Mouse (Mus musculus) mouse embryonic stem cell (cell line): Measurements from ENCODE around the gene S1pr5.
"Not testable (repeated sequence)": the region's sequence is repeated elsewhere in the genome, so short reads cannot be mapped to it uniquely, and the experiment has no call there.

ENCODE experiments used
- in situ Hi-C, 2 experiments: fragments of 300-500 bp; cut with MboI; formaldehyde crosslinking; loops; 1 replicate in 1 of 2; 3 replicates in 1 of 2; pipeline ENCODE4 v1.14.3; 2019 to 2020; ENCODE audit warnings: low sequenced_read_pairs in 2 of 2, low pct_unique_long_range_greater_than_20kb in 1 of 2, mixed read lengths in 1 of 2; ENCODE audit not compliant: unreplicated experiment in 1 of 2

The S1pr5 gene

DNA sequence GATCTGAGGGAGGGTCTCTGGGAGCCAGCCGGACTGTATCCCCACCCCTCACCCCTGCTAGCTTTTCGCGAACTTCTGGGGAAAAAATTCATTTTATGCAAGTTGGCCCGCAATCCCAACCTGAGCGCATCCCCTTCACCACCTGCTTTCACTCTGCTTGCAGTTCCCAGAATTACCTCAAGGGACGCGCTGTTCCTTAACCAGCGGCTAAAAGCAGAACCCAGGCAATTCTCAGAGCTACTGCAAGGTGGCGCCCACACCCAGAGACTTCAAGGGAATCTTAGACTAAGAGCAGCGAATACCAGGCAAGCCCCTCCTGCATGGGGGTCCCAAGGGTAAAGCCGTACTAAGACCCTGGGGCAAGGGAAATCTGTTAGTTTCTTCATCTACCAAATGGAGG is 6.9 kb downstream of the S1pr5 start:
- in situ Hi-C loops, result no loop called here

DNA sequence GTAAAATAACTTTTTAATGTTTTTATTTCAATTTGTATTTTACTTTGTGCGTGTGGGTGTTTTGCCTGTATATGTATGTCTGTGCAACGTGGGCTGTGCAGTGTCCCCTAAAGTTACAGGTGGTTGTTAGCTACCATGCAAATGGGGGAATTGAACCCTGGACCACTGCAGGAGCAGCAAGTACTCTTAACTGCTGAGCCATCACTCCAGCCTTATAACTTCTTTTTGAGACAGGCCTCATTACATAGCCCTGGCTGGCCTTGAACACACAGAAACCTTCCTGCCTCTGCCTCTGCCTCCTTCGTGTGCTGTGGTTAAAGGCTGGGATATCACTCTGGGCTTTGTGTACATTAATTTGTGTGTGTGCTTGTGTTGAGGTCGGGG is 8.8 kb downstream of the S1pr5 start:
- in situ Hi-C loops, result no loop called here

DNA sequence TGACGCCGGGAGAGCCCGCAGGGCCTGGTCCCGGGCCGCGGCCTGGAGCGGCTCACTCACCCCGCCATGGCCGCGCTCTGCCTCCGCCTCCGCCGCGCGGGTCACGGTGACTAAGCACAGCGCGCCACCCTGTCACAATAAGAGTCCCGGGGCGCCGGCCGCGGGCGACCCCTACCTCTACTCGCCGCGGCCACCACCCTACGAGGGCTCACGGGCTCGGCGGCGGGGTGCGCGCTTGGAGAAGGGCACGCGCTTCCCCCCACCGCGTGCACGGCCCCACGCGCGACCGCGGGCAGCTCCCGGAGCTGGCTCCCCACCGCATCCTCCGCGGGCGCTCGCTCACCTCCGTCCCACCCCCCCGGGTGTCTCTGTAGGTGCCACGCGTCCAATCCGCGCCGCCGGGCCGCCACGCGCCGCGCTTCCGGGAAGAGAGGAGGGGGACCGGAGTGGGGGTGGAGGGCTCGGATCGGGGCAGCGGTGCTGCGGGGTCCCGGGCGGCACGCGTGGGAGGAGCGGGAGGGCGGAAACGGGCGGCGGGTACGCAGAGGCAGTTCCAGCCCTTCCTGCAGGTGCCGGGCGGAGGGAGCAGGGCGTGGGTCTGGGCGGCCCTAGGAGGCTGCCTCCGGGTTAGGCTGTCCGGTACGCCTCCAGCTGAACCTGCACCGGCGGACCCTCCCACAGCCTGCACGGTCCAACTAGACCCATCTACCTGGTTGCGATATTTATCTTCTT is 9.3 kb downstream of the S1pr5 start, which contains the start of gene Keap1:
Gene Keap1, minus strand, starts transcription at position 629 of the 732 bp plus-strand sequence.
- in situ Hi-C loops, result no loop called here

DNA sequence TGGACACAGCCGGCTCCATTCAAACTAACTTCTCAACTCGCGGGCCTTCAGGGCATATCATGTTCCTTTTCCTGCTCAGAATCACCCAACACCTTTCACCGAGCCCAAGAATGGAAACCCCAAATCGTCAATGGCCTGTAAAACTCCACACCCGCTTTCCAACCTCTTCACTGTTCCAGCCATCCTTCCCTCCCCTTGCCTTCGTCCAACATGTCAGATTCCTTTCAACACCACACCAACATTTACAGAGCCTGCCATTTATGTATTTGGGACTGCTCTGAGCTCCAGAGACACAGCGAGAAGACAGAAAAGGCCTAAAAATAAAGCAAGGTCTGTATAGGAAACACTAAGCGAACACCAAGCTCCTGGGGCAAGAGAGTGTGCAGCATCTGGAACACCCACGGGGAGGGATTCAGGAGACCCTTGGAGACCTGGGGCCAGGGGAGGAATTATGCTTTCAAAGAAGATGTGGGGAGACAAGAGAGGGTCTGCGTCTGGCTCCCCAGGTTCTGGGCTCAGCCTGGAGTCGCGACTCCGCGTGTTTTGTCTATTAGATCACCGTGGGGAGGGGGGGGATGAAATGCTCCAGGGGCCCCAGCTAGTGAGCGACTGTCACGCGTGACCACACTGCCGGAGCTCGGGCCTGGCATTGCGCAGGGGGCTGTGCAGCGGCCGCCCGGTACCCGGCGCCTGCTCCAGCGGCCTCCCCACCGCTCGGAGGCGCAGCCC is 10.1 kb downstream of the S1pr5 start:
- in situ Hi-C loops, result no loop called here

DNA sequence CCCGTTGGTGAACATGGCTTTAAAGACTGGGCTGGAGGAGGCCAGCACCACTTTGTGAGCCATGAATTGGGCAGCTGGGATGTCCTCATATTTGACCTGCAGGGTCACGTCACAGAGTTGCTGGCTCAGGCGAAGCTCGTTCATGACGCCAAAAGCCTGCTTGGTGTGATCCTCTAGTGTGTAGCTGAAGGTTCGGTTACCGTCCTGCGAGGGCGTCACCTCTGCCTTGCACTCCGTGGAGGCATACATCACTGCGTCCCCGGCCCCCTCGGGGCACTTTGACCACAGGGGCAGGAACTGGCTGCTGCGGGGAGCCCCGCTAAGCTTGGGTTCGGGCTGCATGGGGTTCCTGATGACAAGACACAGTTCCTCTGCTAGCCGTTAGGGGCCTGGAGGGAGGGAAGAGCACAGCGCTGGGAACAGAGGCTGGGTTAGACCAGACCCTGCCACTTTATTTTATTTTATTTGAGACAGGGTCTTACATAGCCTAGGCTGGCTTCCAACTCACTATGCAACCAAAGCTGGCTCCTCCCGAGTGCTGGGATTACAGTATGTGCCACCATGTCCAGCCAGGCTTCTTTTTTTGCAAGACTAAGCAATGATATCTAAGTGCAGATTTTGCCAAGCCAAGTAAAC is 10.8 kb downstream of the S1pr5 start:
- in situ Hi-C loops, result no loop called here

DNA sequence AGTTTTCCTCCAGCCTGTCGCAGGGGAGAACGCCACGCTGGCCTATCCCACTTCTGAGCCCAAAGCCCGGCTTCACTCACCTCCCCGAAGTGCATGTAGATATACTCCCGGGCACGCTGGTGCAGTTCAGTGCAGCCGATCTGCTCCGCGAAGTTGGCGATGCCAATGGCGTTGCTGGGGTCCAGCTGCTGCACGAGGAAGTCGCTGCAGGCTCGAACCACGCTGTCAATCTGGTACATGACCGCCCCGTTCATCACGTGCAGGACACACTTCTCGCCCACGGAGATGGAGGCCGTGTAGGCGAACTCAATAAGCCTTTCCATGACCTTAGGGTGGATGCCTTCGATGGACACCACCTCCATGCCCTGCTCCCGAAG is 11.3 kb downstream of the S1pr5 start:
- in situ Hi-C loops, result no loop called here

DNA sequence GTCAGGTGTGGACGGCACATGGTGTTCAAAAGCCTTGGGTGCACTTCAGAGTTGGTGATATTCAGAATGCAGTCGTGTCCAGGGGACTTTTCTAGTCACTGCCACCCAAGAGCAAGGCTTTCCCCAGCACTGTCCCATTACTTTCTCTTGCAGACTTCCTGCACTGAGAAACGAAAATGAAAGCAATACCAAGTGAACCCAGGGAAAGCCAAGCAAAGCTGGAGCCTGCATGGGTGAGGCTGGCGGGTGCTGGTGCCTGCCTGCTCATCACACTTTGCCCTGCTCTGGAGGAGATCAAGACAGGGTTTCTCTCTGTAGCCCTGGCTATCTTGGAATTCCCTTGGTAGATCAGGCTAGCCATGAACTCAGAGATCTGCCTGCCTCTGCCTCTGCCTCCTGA is 12.9 kb downstream of the S1pr5 start:
- in situ Hi-C loops, result no loop called here

DNA sequence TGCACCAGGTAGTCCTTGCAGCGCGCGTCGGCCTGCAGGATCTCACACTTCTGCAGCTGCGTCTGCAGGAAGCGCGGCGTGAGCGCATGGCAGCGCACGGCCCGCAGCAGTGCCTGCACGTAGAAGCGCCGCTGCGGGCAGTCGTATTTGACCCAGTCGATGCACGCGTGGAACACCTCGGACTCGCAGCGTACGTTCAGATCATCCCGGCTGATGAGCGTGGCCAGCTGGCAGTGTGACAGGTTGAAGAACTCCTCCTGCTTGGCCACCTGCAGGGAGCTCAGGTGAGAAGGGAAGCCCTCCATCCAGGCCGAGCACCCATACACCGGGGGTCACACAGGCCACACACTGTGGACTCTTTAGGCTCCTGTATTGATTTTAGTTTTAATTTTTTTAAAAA is 14.4 kb downstream of the S1pr5 start:
- in situ Hi-C loops, result no loop called here

DNA sequence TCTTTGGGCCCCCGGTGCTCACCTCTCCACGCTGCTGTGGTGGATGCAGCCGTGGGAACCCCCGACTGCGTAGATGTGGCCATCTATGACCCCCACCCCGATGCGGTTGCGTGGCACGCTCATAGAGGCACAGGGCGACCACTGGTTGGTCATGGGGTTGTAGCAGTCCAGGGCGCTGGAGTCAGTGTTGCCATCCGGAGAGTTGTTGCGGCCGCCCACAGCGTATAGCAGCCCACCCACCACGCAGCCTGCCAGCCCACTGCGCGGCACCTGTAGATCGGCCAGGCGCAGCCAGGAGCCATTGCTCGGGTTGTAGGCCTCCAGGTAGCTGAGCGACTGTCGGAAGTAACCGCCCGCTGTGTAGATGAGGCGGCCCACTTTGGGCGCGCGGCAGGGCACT is 14.9 kb downstream of the S1pr5 start:
- in situ Hi-C loops, result no loop called here

DNA sequence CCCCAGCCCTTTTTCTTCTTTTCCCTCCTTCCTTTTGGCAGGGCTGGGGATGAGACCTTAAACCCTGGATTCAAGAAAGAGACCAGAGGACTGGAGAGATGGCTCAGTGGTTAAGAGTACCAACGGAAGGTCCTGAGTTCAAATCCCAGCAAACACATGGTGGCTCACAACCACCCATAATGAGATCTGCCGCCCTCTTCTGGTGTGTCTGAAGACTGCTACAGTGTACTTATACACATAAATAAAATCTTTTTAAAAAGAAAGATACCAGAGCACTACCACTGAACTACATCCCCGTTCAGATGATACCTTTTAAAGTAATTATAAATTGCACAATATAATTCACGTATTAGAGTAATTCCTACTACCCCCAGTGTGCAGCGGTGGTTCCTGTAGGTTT is 15.4 kb downstream of the S1pr5 start:
- in situ Hi-C loops, result no loop called here

DNA sequence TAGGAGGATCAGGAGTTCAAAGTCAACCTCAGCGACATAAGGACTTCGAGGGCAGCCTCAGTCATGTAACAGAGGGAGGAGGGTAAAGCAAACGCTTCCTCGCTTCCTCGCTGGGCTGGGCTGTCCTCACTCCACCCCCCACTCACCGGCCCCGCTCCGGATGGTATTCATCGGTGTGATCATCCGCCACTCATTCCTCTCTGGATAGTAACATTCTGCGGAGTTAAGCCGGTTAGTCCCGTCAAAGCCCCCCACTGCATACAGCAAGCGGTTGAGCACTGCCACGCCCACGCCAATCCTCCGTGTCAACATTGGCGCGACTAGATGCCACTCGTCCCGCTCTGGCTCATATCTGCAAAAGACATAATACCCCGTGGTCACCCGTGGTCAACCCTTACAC is 16.7 kb downstream of the S1pr5 start:
- in situ Hi-C loops, result no loop called here

DNA sequence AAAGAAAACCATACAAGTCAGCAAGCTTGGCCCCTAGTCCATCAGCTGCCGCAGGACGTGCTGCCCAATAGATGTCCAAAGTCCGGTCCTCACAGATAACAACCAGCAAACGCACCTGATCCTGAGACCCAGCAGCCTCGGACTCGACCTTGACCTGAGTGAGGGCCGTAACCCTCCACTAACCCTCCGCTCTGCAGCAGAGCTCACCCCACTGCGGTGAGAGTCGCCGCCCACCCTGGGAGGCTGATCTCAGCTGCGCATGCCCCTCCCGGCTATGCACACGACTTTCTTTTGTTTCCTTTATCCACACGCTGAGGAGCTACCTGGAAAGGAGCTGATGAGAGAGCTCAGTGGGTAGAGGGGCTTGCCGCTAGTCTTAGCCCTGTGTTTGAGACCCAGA is 20.9 kb downstream of the S1pr5 start:
- in situ Hi-C loops, result no loop called here

DNA sequence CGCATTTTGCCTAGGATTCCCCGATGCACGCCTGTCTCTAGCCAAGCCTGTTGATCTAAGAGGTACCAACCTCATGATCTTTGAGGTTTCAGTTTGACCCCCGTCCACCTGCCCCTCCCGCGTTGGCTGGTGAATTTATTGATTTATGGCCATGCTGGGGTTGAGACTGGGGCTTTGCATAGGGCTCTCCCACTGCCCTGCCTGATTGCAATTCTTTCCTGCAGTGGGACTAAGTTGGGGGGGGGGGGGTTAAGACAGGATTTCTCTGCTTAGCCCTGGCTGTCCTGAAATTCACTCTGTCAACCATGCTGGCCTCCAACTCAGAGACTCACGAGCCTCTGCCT is 22.9 kb downstream of the S1pr5 start:
- in situ Hi-C loops, result no loop called here

DNA sequence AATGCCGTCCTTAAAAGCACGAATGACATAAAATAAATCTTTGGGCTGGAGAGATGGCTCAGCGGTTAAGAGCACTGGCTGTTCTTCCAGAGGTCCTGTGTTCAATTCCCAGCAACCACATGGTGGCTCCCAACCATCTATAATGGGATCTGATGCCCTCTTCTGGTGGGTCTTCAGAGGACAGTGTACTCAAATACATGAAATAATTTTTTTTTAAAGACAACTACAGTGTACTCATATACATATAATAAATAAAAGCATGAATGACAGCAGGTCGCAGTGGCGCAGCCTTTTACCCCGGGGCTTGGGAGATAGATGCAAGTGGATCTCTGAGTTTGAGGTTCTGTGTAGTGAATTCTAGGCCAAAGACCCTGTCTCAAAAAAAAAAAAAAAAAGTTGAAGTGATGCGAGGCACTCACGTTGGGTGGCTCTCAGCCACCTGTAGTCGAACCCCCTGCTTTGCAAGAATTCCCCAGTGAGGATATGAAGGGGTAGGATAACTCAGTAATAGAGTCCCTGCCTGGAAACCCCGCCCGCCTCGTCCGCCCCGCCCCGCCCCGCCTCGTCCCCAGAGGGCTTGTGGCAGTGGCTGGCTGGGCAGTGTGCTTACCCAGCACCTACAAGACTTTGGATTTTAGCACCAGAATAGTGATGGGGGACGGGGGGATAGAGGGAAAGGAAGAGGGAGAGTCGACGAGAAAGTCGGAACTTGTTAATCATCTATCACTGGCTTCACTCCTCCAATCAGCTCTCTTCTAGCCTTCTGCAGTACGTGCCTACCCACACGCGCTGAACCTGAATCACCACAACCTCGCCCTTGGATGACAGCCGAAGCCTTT is 23.4 kb downstream of the S1pr5 start:
- in situ Hi-C loops, result no loop called here

DNA sequence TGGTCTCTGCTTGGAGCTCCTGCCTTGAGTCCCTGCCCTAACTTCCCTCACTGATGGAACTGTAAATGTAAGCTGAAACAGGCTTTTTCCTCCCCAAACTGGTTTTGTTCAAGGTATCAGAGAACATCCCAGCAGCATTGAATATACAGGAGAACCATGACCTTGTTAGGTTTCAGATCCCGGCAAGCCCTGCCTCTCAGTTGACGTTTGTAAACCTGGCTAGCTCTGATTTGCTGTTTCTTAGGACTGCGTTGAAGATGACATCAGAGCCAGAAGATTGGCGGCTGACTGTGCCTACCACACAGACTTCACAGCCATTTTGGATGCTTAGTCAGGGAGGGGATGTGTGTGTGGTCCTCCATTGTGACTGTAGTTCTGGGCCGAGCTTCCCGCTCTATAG is 24.3 kb downstream of the S1pr5 start:
- in situ Hi-C loops, result no loop called here

DNA sequence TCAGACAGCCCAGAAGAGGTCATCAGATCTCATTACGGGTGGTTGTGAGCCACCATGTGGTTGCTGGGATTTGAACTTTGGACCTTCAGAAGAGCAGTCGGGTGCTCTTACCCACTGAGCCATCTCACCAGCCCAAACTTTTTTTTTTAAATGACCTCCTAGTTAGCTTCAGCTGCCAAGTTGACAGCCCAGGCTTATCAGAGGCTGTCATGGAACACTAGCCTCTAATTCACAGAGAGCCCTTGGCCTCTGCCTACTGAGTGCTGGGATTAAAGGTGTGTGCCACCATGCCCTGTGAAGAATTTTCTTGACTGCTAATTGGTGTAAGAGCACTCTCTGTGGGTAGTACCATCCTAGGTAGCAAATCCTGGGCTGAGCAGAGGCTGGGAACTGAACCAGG is 24.8 kb downstream of the S1pr5 start:
- in situ Hi-C loops, result not testable (repeated sequence)

DNA sequence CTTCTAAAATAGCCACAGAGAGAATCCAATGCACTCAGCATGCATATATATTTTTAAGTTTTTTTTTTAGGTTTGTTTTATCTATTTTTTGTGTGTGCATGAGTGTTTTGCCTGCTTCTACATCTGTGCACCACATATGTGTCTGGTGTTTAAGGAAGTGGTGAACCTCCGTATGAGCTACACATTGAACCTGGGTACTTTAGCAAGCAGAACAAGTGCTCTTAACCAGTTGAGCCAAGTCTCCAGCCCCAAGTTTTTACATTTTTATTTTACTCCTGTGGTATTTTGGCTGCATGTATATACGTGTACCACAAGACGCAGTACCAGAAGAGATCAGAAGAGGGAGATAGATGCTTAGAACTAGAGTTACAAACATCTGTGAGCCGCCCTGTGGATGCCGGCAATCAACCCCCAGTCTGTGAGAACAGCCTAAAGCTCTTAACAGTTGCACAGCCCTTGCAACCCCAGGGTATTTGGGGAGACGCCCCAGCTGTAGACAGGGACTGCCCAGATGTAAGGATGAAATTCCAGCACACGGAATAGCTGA is 26.8 kb downstream of the S1pr5 start:
- in situ Hi-C loops, result no loop called here

DNA sequence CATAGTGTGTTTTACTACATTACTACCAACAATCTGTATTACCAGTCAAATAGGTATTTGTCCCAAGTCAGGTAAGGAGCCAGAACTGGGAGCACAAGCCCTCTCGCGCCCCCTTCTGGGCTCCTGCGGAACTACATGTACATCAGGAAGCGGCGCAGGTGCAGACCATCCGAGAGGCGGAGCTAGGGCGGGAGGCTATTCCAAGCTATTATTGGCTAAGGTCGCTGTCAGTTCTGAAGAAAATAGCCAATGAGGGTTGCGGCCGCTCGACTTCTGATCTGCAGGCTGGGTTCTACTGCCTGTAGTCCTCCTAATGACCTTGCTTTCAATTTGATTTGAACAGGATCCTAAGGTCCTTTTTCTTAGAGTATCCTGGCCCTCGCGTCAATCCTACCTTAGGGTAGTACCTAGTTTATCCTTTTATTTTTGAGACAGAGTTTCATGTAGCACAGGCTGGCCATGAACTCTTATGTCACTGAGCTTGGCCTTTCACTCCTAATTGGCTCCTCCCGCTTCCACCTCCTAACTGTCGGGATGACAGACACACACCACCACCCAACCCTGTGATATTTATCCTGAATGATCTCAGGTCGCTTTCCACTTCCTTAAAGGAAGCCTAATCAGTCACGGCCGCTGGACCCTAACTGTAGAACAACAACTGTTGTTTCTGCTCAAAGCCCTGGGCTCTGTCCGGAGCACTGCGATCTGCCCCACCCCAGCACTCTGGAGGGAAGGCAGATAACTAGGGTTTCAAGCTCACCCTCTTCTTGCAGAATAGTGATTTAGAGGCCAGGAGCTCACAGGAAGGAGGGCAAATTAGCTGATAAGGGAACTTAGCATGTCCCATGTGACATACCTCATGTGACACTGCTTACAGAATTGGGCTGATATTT is 27.5 kb downstream of the S1pr5 start:
- in situ Hi-C loops, result no loop called here
